Mouse (Mus musculus) lung, postnatal 36 days (tissue): ENCODE measurements at regions not wholly inside any gene's neighbourhood (a gene's known extent, or its start where the extent isn't known, plus 50 kb on each side); places are given as distances from the start of the nearest gene placed in this dataset.

ENCODE experiments used
- DNase-seq: peaks from one replicate; pipeline ENCODE4 v3.0.0; 2022; ENCODE audit warnings: mixed read lengths

GRCm38 (mm10) chr12:71481899-71482593 lies 172.4 kb downstream of the Dact1 start:
- DNase-seq = no peak

- no peak for DNase-seq
These were observed 172.9 kb downstream of the Dact1 start for GRCm38 (mm10) chr12:71482619-71483018.

- DNase-seq = no peak
These were observed 174.0 kb downstream of the Dact1 start for GRCm38 (mm10) chr12:71483536-71484165.

- DNase-seq = no peak
These were observed 174.6 kb downstream of the Dact1 start for GRCm38 (mm10) chr12:71484286-71484685.

- no peak for DNase-seq
These were observed 176.4 kb downstream of the Dact1 start for GRCm38 (mm10) chr12:71486078-71486477.

- DNase-seq = no peak
These were observed 178.1 kb downstream of the Dact1 start for GRCm38 (mm10) chr12:71487591-71488435.

- peak; percentile 18 for DNase-seq
These were observed 179.6 kb downstream of the Dact1 start for GRCm38 (mm10) chr12:71489295-71489694.

- no peak for DNase-seq
These were observed 185.2 kb downstream of the Dact1 start for GRCm38 (mm10) chr12:71494803-71495293.

GRCm38 (mm10) chr12:71498246-71499029 lies 188.8 kb downstream of the Dact1 start:
- DNase-seq = no peak

GRCm38 (mm10) chr12:71501299-71501810 lies 191.7 kb downstream of the Dact1 start:
- DNase-seq = no peak

- DNase-seq = no peak
These were observed 193.6 kb downstream of the Dact1 start for GRCm38 (mm10) chr12:71503265-71503664.

- DNase-seq = no peak
These were observed 196.5 kb downstream of the Dact1 start for GRCm38 (mm10) chr12:71506206-71506605.

- DNase-seq = no peak
These were observed 197.0 kb downstream of the Dact1 start for GRCm38 (mm10) chr12:71506716-71507115.

GRCm38 (mm10) chr12:71512915-71513612 lies 203.4 kb downstream of the Dact1 start:
- DNase-seq = no peak

GRCm38 (mm10) chr12:71519520-71519919 lies 209.8 kb downstream of the Dact1 start:
- DNase-seq = no peak

GRCm38 (mm10) chr12:71521936-71522335 lies 212.3 kb downstream of the Dact1 start:
- DNase-seq = no peak

GRCm38 (mm10) chr12:71522451-71522850 lies 212.8 kb downstream of the Dact1 start:
- DNase-seq = no peak

GRCm38 (mm10) chr12:71524156-71524555 lies 214.5 kb downstream of the Dact1 start:
- no peak for DNase-seq

GRCm38 (mm10) chr12:71525255-71525927 lies 215.7 kb downstream of the Dact1 start:
- no peak for DNase-seq

GRCm38 (mm10) chr12:71526623-71527022 lies 216.9 kb downstream of the Dact1 start:
- no peak for DNase-seq

- DNase-seq = no peak
These were observed 222.5 kb downstream of the Dact1 start for GRCm38 (mm10) chr12:71532161-71532560.
